Mouse (Mus musculus): ENCODE results near the gene Ctnnd2.

DNA sequence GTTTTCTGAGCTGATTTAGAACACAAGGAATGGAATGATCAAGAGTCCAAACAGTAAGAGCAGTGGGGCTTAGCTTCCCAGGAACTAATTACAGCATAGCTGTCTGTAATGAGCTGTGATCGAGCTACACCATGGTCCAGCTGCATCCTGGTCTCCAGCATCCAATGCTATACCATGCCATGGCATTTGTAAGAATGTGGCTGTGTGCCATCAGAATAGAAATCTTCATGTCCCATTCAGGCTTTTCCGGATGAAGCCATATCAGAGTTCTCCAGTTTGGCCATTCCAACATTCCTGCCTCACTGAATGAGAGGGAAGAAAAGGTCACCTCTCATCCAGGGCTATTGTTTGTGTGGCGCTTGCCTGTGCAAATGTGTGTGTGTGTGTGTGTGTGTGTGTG lies 823.0 kb downstream of the Ctnnd2 start:
- TF ChIP-seq CTCF (IDR thresholded peaks at IDR 0.05; ENCODE audit: borderline replicate concordance, control insufficient read depth, extremely low read depth, insufficient read depth, low read length, poor library complexity) (no peak), POLR2A (IDR thresholded peaks at IDR 0.05; ENCODE audit: control insufficient read depth, extremely low read depth, insufficient read depth, low read length, poor library complexity) (no peak)
